Mouse (Mus musculus): ENCODE measurements around the gene Cdc42bpg.

GRCm38 (mm10) chr19:6347615-6348014, 41.4 kb downstream of the Cdc42bpg start:
- no peak for TF ChIP-seq EP300 (IDR thresholded peaks at IDR 0.05; ENCODE audit: insufficient read depth, low read depth, low read length)
- no peak for TF ChIP-seq CTCF (IDR thresholded peaks at IDR 0.05; ENCODE audit: low read depth, low read length)
- TF ChIP-seq POLR2A (IDR thresholded peaks at IDR 0.05; ENCODE audit: insufficient read depth, low read length) = no peak

Measured in ES-Bruce4 (cell line).